Mouse (Mus musculus): Measurements from ENCODE around the gene Rasal1.

DNA sequence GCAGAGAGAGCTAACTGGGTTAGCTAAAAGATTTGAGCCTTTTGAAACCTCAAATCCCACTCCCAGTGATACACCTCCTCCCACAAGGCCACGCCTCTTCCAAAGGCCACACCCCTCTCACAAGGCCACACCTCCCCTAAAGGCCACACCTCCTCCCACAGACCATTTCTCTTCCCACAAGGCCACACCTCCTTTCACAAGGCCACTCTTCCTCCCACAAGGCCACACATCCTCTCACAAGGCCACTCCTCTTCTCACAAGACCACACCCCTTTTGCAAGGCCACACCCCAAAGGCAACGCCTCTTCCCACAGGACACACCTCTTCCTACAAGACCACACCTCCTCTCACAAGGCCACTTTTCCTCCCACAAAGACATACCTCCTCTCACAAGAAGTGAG lies 28.9 kb downstream of the Rasal1 start:
- no peak for TF ChIP-seq POLR2A (IDR thresholded peaks at IDR 0.05; ENCODE audit: low read depth, low read length)
- no peak for TF ChIP-seq CTCF (IDR thresholded peaks at IDR 0.05; ENCODE audit: extremely low read depth, insufficient read depth, insufficient read length, insufficient replicate concordance)

Measured in spleen, adult 2 months (tissue).